Mouse (Mus musculus): ENCODE results near the gene Chd8.
"Not testable (repeated sequence)": the region's sequence is repeated elsewhere in the genome, so short reads cannot be mapped to it uniquely, and the experiment has no call there.

Chd8 gene

DNA sequence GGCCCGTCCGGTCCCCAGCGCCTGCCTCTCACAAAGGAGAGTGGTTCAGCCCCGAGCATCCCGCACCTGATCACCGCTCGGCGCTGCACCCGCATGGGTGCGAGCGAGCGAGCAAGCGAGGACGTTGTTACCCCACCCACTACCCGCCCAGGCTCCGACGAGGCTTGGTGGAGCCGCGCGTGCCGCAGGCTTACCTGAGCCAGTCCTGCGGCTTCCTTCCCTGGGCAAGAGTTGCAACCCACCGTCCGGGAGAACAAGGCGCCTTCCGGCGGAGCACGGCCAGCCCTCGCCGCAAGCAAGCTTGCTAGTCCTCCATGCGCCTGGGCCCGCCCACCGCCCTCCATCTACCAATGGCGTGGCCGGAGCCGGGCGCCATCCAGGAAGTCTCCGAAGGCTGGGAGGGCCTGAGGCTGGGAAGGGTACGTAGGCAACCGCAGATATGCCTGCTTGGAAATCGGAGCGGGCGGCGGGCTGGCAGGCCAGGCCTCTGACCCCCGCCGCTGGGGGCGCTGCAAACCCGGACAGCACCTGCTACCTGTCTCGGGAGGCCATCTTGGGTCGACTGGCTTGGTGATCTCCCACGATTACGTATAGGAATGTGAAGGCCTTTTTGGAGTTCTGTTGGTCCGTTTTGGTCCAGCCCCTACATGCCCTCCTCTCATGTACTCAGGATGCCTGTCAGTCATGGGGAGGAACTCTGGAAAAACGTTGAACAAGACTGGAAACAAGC lies at the start of gene Chd8:
TSS of gene Chd8 (minus strand) at position 297 of the 730 bp plus-strand sequence.
- DNase-seq = peak; percentile 99

DNA sequence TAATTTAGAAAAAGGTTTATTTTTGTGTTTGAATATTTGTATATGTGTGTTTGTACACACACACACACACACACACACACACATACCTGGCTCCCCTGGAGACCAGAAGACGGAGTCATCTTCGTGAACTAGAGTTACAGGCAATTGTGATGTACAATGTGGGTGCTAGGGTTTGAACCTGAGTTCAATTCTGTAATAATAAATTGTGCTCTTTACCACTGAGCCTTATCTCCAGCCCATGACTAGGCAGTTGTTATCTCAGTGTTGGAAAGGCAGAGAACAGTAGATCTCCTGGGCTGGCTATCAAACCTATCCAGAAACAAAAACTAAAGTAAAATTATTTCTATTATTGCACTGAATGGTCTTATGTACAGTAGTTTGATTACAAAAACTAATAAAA lies 48.5 kb upstream of the Chd8 start:
- DNase-seq = no peak

- peak; percentile 94 for DNase-seq
These were observed 47.2 kb upstream of the Chd8 start, which contains the start of gene Mettl3 for GRCm38 (mm10) chr14:52304644-52305271. Mettl3 (minus strand) TSS chr14:52305128.

DNA sequence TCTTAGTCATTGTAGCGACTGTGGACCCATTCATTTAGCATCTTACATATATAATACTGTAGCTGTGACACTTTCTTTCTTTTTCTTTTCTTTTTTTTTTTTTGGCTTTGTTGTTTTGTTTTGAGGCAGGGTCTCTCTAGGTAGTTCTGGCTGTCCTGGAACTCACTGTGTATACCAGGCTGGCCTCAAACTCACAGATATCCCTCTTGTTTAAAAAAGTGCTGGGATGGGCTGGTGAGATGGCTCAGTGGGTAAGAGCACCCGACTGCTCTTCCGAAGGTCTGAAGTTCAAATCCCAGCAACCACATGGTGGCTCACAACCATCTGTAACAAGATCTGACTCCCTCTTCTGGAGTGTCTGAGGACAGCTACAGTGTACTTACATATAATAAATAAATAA lies 45.9 kb upstream of the Chd8 start:
- DNase-seq = not testable (repeated sequence)

GRCm38 (mm10) chr14:52295558-52296264 lies 38.1 kb upstream of the Chd8 start:
- DNase-seq = no peak

GRCm38 (mm10) chr14:52284191-52284590 lies 26.6 kb upstream of the Chd8 start:
- no peak for DNase-seq

DNA sequence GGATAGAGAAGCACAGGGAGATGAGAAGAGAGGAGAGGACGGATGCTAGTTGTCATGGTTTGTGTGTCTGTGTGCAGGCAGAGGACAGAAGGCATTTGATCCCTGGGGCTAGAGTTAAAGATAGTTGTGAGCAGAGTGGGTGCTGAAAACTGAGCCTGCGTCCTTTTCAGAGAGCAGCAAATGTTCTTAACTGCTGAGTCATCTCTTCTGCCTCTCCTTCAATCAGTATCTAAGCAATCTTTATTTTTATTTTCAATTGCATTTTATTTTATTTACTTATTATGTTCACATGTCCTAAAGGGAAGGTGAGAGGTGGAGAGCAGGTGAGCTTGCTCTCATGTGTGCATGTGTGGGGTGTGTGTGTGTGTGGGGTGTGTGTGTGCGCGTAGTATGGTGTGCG lies 26.0 kb upstream of the Chd8 start:
- DNase-seq = no peak

- DNase-seq = no peak
These were observed 22.2 kb upstream of the Chd8 start for GRCm38 (mm10) chr14:52279747-52280120.

GRCm38 (mm10) chr14:52278932-52279746 lies 21.6 kb upstream of the Chd8 start, which contains the start of the genes Tox4 and Rab2b:
Tox4 (plus strand) TSS chr14:52279146.
Rab2b (minus strand) TSS chr14:52279545.
- DNase-seq = peak; percentile 99

GRCm38 (mm10) chr14:52277210-52277609 lies 19.6 kb upstream of the Chd8 start:
- DNase-seq = no peak

DNA sequence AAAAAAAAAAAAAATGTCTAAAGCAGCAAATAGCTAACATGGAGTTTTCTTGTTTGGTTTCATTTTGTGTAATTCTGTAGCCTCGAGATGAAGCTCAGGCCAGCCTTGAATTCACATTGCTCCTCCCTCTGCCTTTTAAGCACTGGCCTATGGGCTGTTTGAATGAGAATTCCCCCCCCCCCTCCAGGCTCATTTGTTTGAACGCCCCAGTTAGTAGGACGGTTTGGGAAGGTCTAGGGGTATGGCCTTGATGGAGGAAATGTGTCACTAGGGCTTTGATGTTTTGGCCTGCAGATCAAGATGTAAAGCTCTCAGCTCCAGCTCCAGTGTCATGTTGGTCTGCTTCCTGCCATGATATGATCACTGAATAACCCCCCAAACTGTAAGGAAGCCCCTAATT lies 15.2 kb upstream of the Chd8 start:
- DNase-seq = no peak

DNA sequence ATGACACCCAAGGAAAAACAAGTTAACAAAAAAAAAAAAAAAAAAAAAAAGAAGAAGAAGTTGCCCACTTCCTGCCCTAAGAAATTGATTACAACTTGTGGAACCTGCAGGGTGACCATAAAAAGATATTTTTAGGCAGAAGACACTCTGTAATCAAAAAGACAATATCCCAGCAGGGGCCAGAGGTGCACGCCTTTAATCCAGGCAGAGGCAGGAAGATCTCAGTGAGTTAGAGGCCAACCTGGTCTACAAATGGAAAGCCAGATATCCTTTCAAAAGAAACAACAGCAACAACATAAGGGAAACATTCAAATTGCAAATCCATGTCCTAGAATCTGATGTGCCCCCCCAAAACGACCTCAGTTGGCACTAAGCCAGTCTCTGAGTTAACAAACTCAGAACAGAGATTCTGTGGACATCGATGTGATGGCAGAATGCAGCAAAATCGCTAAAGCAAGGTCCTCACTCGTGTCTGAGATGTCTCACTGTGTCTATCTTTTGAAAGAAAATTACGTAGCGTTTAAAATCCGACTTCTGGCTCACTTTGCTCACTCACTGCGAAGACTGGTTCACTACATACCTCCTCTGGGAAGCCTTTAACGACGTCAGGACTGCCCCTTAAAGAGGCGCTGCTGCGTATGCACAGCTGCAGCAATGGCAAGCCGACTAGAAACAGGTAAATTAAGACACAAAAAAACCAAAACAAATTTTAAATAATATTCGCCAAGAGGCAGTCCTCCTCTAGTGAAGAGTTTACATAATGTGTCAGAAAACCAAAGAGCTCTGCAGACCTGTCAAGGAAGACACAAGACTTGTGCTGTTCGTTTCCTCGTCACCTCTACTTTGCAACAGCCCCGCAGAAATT lies 1.0 kb downstream of the Chd8 start:
- peak; percentile 8 for DNase-seq

GRCm38 (mm10) chr14:52246129-52246528 lies 11.5 kb downstream of the Chd8 start:
- no peak for DNase-seq

GRCm38 (mm10) chr14:52244690-52245042 lies 12.9 kb downstream of the Chd8 start:
- no peak for DNase-seq

GRCm38 (mm10) chr14:52244041-52244689 lies 13.4 kb downstream of the Chd8 start:
- peak; percentile 99 for DNase-seq

DNA sequence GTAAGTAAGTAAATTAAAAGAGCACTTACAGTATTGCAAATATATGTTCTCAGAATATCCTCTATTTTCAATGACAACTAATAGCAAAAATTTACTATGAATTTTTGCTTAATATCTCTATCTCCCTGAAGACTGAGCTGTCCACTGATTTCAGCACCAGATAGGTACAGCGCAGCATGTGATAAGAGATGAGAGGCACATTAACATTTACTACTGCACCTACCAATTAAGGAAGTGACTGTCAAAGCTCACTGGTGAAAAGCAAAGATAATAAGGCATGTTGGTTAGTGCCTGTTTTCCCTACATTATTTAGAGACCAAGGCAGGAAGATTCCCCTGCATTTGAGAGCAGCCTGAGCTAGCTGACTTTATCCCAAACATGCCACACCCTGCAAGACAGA lies 21.4 kb downstream of the Chd8 start:
- DNase-seq = no peak

GRCm38 (mm10) chr14:52235165-52235564 lies 22.4 kb downstream of the Chd8 start:
- no peak for DNase-seq

- no peak for DNase-seq
These were observed 25.3 kb downstream of the Chd8 start for GRCm38 (mm10) chr14:52232249-52232648.

DNA sequence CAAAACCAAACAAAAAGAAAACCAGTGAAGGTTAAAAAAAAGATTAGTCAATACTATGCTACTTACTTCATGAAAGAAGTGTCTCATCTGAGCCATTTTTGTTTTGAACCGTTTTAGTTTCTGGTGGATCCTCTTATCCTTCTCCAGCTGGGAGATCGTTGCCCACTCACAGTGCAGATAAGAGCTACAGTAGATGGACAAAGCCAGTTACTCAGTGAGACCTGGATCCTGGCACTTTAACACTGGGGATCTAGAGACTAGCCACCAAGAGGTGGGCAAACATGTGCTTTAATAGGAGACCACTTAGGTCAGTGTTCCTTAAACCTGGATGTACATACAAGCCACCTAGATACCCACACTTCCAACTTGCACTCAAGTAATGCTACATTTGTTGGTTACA lies 31.6 kb downstream of the Chd8 start:
- DNase-seq = no peak

GRCm38 (mm10) chr14:52217261-52217660 lies 40.3 kb downstream of the Chd8 start:
- no peak for DNase-seq

DNA sequence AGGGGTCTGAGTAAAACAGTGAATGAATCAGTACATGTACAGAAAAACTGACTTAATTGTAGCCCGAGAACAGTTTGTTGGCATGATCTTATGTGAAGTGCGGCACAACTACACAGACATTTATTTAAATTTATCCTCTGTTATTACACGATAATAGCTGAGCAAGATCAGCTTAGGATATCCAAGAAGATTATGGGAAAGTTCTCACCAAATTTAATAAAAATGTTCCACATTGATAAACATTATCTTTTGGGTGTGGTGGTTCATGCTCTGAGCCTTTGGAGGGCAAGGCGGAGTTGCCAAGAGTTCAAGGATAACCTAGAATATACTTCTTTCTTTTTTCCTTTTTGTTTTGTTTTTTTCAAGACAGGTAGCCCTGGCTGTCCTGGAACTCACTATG lies 58.2 kb downstream of the Chd8 start:
- DNase-seq = no peak

All from kidney, postnatal 14 days (tissue).